Mouse (Mus musculus): ENCODE measurements at regions not wholly inside any gene's neighbourhood (a gene's known extent, or its start where the extent isn't known, plus 50 kb on each side); places are given as distances from the start of the nearest gene placed in this dataset.

- no peak for ATAC-seq (replicated peaks; ENCODE audit: extremely low read depth, insufficient read depth, low FRiP score)
- Histone ChIP-seq H3K27ac (ENCODE audit: low read length) (no peak overlapping the region), H3K4me1 (ENCODE audit: control insufficient read depth, insufficient read depth, low read length) (no peaks in the 10 kb centered on the region), H3K27me3 (ENCODE audit: control insufficient read depth, insufficient read depth, low read length) (no peaks in the 10 kb centered on the region), H3K9me3 (replicated peaks; ENCODE audit: control insufficient read depth, low read length) (no peaks in the 10 kb centered on the region), H3K4me2 (ENCODE audit: low read depth, low read length) (no peak overlapping the region), H3K36me3 (ENCODE audit: control insufficient read depth, insufficient read depth) (no peaks in the 10 kb centered on the region), H3K4me3 (ENCODE audit: low read length) (no peak overlapping the region), H3K9ac (ENCODE audit: low read length) (no peak overlapping the region)
- WGBS: 7% methylated on average over 1 of the region's 1 CpGs
These were observed 162.1 kb upstream of the Zc3h12a start for GRCm38 (mm10) chr4:125289709-125290108.

GRCm38 (mm10) chr4:125289031-125289449, 161.4 kb upstream of the Zc3h12a start:
- H3K4me2 ChIP-seq (ENCODE audit: low read depth, low read length): no peak overlapping the region
- no peaks in the 10 kb centered on the region for H3K36me3 ChIP-seq (ENCODE audit: control insufficient read depth, insufficient read depth)
- H3K27me3 ChIP-seq (ENCODE audit: control insufficient read depth, insufficient read depth, low read length): no peaks in the 10 kb centered on the region
- no peak overlapping the region for H3K27ac ChIP-seq (ENCODE audit: low read length)
- H3K4me1 ChIP-seq (ENCODE audit: control insufficient read depth, insufficient read depth, low read length): no peaks in the 10 kb centered on the region
- no peak overlapping the region for H3K4me3 ChIP-seq (ENCODE audit: low read length)
- 56% methylated on average over 6 of the region's 6 CpGs for WGBS
- no peak overlapping the region for H3K9ac ChIP-seq (ENCODE audit: low read length)
- ATAC-seq (replicated peaks; ENCODE audit: extremely low read depth, insufficient read depth, low FRiP score): no peak
- no peaks in the 10 kb centered on the region for H3K9me3 ChIP-seq (replicated peaks; ENCODE audit: control insufficient read depth, low read length)

GRCm38 (mm10) chr4:125282974-125283319, 155.3 kb upstream of the Zc3h12a start:
- Histone ChIP-seq H3K36me3 (ENCODE audit: control insufficient read depth, insufficient read depth) (no peaks in the 10 kb centered on the region), H3K4me1 (ENCODE audit: control insufficient read depth, insufficient read depth, low read length) (no peaks in the 10 kb centered on the region), H3K9me3 (replicated peaks; ENCODE audit: control insufficient read depth, low read length) (no peaks in the 10 kb centered on the region), H3K4me2 (ENCODE audit: low read depth, low read length) (no peak overlapping the region), H3K4me3 (ENCODE audit: low read length) (no peak overlapping the region), H3K27me3 (ENCODE audit: control insufficient read depth, insufficient read depth, low read length) (peaks cover 8% of the 10 kb centered on the region), H3K9ac (ENCODE audit: low read length) (no peak overlapping the region), H3K27ac (ENCODE audit: low read length) (no peak overlapping the region)
- WGBS: 26% methylated on average over 8 of the region's 8 CpGs
- no peak for ATAC-seq (replicated peaks; ENCODE audit: extremely low read depth, insufficient read depth, low FRiP score)

GRCm38 (mm10) chr4:125282154-125282973, 154.7 kb upstream of the Zc3h12a start:
- Histone ChIP-seq H3K27ac (ENCODE audit: low read length) (no peak overlapping the region), H3K36me3 (ENCODE audit: control insufficient read depth, insufficient read depth) (no peaks in the 10 kb centered on the region), H3K9ac (ENCODE audit: low read length) (no peak overlapping the region), H3K9me3 (replicated peaks; ENCODE audit: control insufficient read depth, low read length) (no peaks in the 10 kb centered on the region), H3K4me3 (ENCODE audit: low read length) (no peak overlapping the region), H3K4me2 (ENCODE audit: low read depth, low read length) (no peak overlapping the region), H3K4me1 (ENCODE audit: control insufficient read depth, insufficient read depth, low read length) (no peaks in the 10 kb centered on the region), H3K27me3 (ENCODE audit: control insufficient read depth, insufficient read depth, low read length) (peaks cover 8% of the 10 kb centered on the region)
- WGBS: 10% methylated on average over 21 of the region's 21 CpGs
- ATAC-seq (replicated peaks; ENCODE audit: extremely low read depth, insufficient read depth, low FRiP score): 0 out of 2 replicates have a peak, but pooled peaks have one; percentile 45

- no peak for ATAC-seq (replicated peaks; ENCODE audit: extremely low read depth, insufficient read depth, low FRiP score)
- H3K36me3 ChIP-seq (ENCODE audit: control insufficient read depth, insufficient read depth): no peaks in the 10 kb centered on the region
- H3K4me1 ChIP-seq (ENCODE audit: control insufficient read depth, insufficient read depth, low read length): no peaks in the 10 kb centered on the region
- no peak overlapping the region for H3K4me3 ChIP-seq (ENCODE audit: low read length)
- 43% methylated on average over 7 of the region's 7 CpGs for WGBS
- no peak overlapping the region for H3K9ac ChIP-seq (ENCODE audit: low read length)
- no peak overlapping the region for H3K4me2 ChIP-seq (ENCODE audit: low read depth, low read length)
- no peaks in the 10 kb centered on the region for H3K9me3 ChIP-seq (replicated peaks; ENCODE audit: control insufficient read depth, low read length)
- peaks cover 36% of the 10 kb centered on the region for H3K27me3 ChIP-seq (ENCODE audit: control insufficient read depth, insufficient read depth, low read length)
- H3K27ac ChIP-seq (ENCODE audit: low read length): no peak overlapping the region
These were observed 151.5 kb upstream of the Zc3h12a start for GRCm38 (mm10) chr4:125279165-125279564.

- WGBS: 62% methylated on average over 6 of the region's 6 CpGs
- H3K27ac ChIP-seq (ENCODE audit: low read length): no peak overlapping the region
- H3K36me3 ChIP-seq (ENCODE audit: control insufficient read depth, insufficient read depth): no peaks in the 10 kb centered on the region
- H3K27me3 ChIP-seq (ENCODE audit: control insufficient read depth, insufficient read depth, low read length): peaks cover 33% of the 10 kb centered on the region
- no peak for ATAC-seq (replicated peaks; ENCODE audit: extremely low read depth, insufficient read depth, low FRiP score)
- no peak overlapping the region for H3K4me2 ChIP-seq (ENCODE audit: low read depth, low read length)
- H3K4me1 ChIP-seq (ENCODE audit: control insufficient read depth, insufficient read depth, low read length): no peaks in the 10 kb centered on the region
- no peak overlapping the region for H3K4me3 ChIP-seq (ENCODE audit: low read length)
- H3K9me3 ChIP-seq (replicated peaks; ENCODE audit: control insufficient read depth, low read length): no peaks in the 10 kb centered on the region
- H3K9ac ChIP-seq (ENCODE audit: low read length): no peak overlapping the region
These were observed 149.2 kb upstream of the Zc3h12a start for GRCm38 (mm10) chr4:125276861-125277260.

GRCm38 (mm10) chr4:125275259-125275658, 147.6 kb upstream of the Zc3h12a start:
- H3K4me2 ChIP-seq (ENCODE audit: low read depth, low read length): no peak overlapping the region
- H3K27ac ChIP-seq (ENCODE audit: low read length): no peak overlapping the region
- no peaks in the 10 kb centered on the region for H3K4me1 ChIP-seq (ENCODE audit: control insufficient read depth, insufficient read depth, low read length)
- no peak overlapping the region for H3K9ac ChIP-seq (ENCODE audit: low read length)
- ATAC-seq (replicated peaks; ENCODE audit: extremely low read depth, insufficient read depth, low FRiP score): no peak
- H3K27me3 ChIP-seq (ENCODE audit: control insufficient read depth, insufficient read depth, low read length): peaks cover 33% of the 10 kb centered on the region
- no peaks in the 10 kb centered on the region for H3K36me3 ChIP-seq (ENCODE audit: control insufficient read depth, insufficient read depth)
- no peaks in the 10 kb centered on the region for H3K9me3 ChIP-seq (replicated peaks; ENCODE audit: control insufficient read depth, low read length)
- no peak overlapping the region for H3K4me3 ChIP-seq (ENCODE audit: low read length)
- WGBS: 4% methylated on average over 13 of the region's 13 CpGs

- Histone ChIP-seq H3K4me2 (ENCODE audit: low read depth, low read length) (no peak overlapping the region), H3K9me3 (replicated peaks; ENCODE audit: control insufficient read depth, low read length) (no peaks in the 10 kb centered on the region), H3K36me3 (ENCODE audit: control insufficient read depth, insufficient read depth) (no peaks in the 10 kb centered on the region), H3K4me3 (ENCODE audit: low read length) (no peak overlapping the region), H3K4me1 (ENCODE audit: control insufficient read depth, insufficient read depth, low read length) (no peaks in the 10 kb centered on the region), H3K27ac (ENCODE audit: low read length) (no peak overlapping the region), H3K27me3 (ENCODE audit: control insufficient read depth, insufficient read depth, low read length) (peaks cover 21% of the 10 kb centered on the region), H3K9ac (ENCODE audit: low read length) (no peak overlapping the region)
- ATAC-seq (replicated peaks; ENCODE audit: extremely low read depth, insufficient read depth, low FRiP score): no peak
- 78% methylated on average over 14 of the region's 14 CpGs for WGBS
These were observed 143.3 kb upstream of the Zc3h12a start for GRCm38 (mm10) chr4:125270951-125271350.

GRCm38 (mm10) chr4:125266212-125266611, 138.6 kb upstream of the Zc3h12a start:
- Histone ChIP-seq H3K4me3 (ENCODE audit: low read length) (no peak overlapping the region), H3K27me3 (ENCODE audit: control insufficient read depth, insufficient read depth, low read length) (peaks cover 11% of the 10 kb centered on the region), H3K27ac (ENCODE audit: low read length) (no peak overlapping the region), H3K9ac (ENCODE audit: low read length) (no peak overlapping the region), H3K4me1 (ENCODE audit: control insufficient read depth, insufficient read depth, low read length) (no peaks in the 10 kb centered on the region), H3K4me2 (ENCODE audit: low read depth, low read length) (no peak overlapping the region), H3K36me3 (ENCODE audit: control insufficient read depth, insufficient read depth) (no peaks in the 10 kb centered on the region), H3K9me3 (replicated peaks; ENCODE audit: control insufficient read depth, low read length) (no peaks in the 10 kb centered on the region)
- WGBS: 55% methylated on average over 1 of the region's 1 CpGs
- ATAC-seq (replicated peaks; ENCODE audit: extremely low read depth, insufficient read depth, low FRiP score): no peak
